Mouse (Mus musculus) CD4-positive helper T cell, adult 2 months (primary cell): ENCODE measurements around the gene Creb3l1.
A peak's percentile ranks its signal among the peaks of the same experiment; 100 is the strongest.

Experiments
- DNase-seq: peaks from one replicate; pipeline ENCODE4 v3.0.0-alpha.2; 2012; ENCODE audit warnings: low read depth, missing footprints, low spot score

Gene Creb3l1

GRCm38 (mm10) chr2:91945483-91945882, 78.8 kb downstream of the Creb3l1 start, which contains the start of gene Gm9821:
TSS of gene Gm9821 (plus strand) at chr2:91945703.
- no peak for DNase-seq

GRCm38 (mm10) chr2:91944170-91944950, 79.9 kb downstream of the Creb3l1 start:
- peak; percentile 84 for DNase-seq

GRCm38 (mm10) chr2:91942356-91942755, 81.9 kb downstream of the Creb3l1 start:
- DNase-seq: no peak

GRCm38 (mm10) chr2:91939303-91939935, 84.9 kb downstream of the Creb3l1 start:
- no peak for DNase-seq

GRCm38 (mm10) chr2:91936154-91936553, 88.1 kb downstream of the Creb3l1 start:
- no peak for DNase-seq

- DNase-seq: no peak
Observed at GRCm38 (mm10) chr2:91934826-91935525, 89.3 kb downstream of the Creb3l1 start.

- no peak for DNase-seq
Observed at GRCm38 (mm10) chr2:91934016-91934415, 90.3 kb downstream of the Creb3l1 start.

- DNase-seq: no peak
Observed at GRCm38 (mm10) chr2:91933471-91933870, 90.8 kb downstream of the Creb3l1 start.

- DNase-seq: peak; percentile 30
Observed at GRCm38 (mm10) chr2:91932737-91933350, 91.5 kb downstream of the Creb3l1 start.
